In the genomic region with DNA sequence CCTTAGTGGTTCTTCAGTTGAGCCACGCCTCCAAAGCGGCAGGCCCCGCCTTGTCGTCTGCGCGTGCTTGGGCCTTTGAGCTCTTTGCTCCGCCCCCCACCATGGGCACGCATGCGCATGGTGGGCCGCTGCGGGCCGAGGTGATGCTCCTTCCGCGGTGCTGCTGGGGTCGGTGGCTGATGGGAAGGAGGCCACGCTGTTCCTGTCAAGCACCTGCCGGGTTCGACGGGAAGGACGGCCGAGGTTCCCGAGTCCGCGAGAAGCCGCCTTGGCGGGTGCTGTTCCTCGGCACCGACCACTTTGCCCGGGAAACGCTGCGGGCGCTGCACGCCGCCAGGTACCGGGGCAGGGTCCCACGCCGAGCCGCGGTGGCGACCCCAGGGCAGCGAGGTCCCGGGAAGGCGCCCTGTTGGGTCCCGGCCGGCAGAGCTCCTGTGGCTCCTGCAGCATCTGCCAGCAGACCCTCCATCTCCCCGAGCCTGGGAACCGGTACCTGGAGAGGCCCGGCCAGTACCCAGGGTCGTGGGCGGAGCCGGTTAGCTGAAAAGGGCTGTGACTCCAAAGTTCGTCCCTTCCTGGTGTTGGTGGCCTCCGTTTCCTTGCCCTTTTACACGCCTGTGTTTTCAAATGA, we compare ENCODE assay signal across 8 mouse cellular contexts. TPM values are rescaled to one million over a fixed set of nuclear protein-coding genes. Genes with fewer than 3 reads are reported as not detected.
DNase-seq lines count a peak whose midpoint lies in the region; ATAC-seq and TF ChIP-seq lines count a peak whose summit lies in the region.

A gene (plus strand): TSS at position 112 of the 631 bp plus-strand sequence.

- H3K4me1 ChIP-seq in hindbrain, embryonic 10.5 days (replicated peaks) = peaks cover 10% of the 10 kb centered on the region
- H3K4me1 ChIP-seq in lung, postnatal 0 days (ENCODE audit: insufficient read depth, low read depth, low read length) = no peaks in the 10 kb centered on the region

- no peak for TF ChIP-seq CTCF in lung, postnatal 0 days (IDR thresholded peaks at IDR 0.05)

- H3K27me3 ChIP-seq in hindbrain, embryonic 10.5 days (ENCODE audit: insufficient read depth, poor library complexity, severe bottlenecking) = no peaks in the 10 kb centered on the region
- no peaks in the 10 kb centered on the region for H3K27me3 ChIP-seq in lung, postnatal 0 days (replicated peaks; ENCODE audit: insufficient read depth, low read length)

- ATAC-seq in frontal cortex, adult (ENCODE audit: low TSS enrichment) = peak; percentile 96
- peak; percentile 94 for ATAC-seq in lung, postnatal 0 days

- H3K9me3 ChIP-seq in hindbrain, embryonic 10.5 days = no peaks in the 10 kb centered on the region
- H3K9me3 ChIP-seq in lung, postnatal 0 days (ENCODE audit: low read length) = no peaks in the 10 kb centered on the region

- no peak for TF ChIP-seq EP300 in lung, postnatal 0 days (IDR thresholded peaks at IDR 0.05)

- H3K4me2 ChIP-seq in lung, postnatal 0 days (replicated peaks; ENCODE audit: low read depth, low read length) = peak within 1 kb of the TSS; percentile 89

- H3K4me3 ChIP-seq in hindbrain, embryonic 10.5 days = peak within 1 kb of the TSS; percentile 79
- peak within 1 kb of the TSS; percentile 83 for H3K4me3 ChIP-seq in lung, postnatal 0 days (ENCODE audit: low read depth, low read length)

- H3K36me3 ChIP-seq in hindbrain, embryonic 10.5 days = peaks cover 25% of the 10 kb centered on the region
- H3K36me3 ChIP-seq in lung, postnatal 0 days (ENCODE audit: insufficient read depth, low read length) = 0 out of 2 replicates have a peak, but pooled peaks cover 2% of the 10 kb centered on the region

- under 1% methylated on average over 54 of the region's 54 CpGs for WGBS in hindbrain, embryonic 10.5 days
- WGBS in lung, postnatal 0 days = under 1% methylated on average over 54 of the region's 54 CpGs

- DNase-seq in MEL-GATA-1-ER (ENCODE audit: extremely low read depth, low read depth) = peak; percentile 69
- peak; percentile 91 for DNase-seq in cerebellum, adult 8-10 months
- peak; percentile 93 for DNase-seq in hindbrain, embryonic 10.5 days (ENCODE audit: low spot score)
- DNase-seq in layer of hippocampus, adult 9-11 months = peak; percentile 93
- DNase-seq in lung, postnatal 0 days (ENCODE audit: low spot score) = peak; percentile 94
- DNase-seq in ovary, postnatal 14 days (ENCODE audit: low spot score) = peak; percentile 90
- peak; percentile 98 for DNase-seq in thymus, postnatal 14 days

- peak within 1 kb of the TSS; percentile 89 for H3K27ac ChIP-seq in hindbrain, embryonic 10.5 days
- no peak within 1 kb of the TSS for H3K27ac ChIP-seq in lung, postnatal 0 days (ENCODE audit: low read length)

- H3K9ac ChIP-seq in lung, postnatal 0 days (replicated peaks; ENCODE audit: low read depth) = peak within 1 kb of the TSS; percentile 48

RNA-seq across cellular contexts. Expression of the gene that starts here (rescaled TPM):
- 20.5 TPM in 2 replicates for polyA plus RNA-seq in hindbrain, embryonic 10.5 days (2016; fragmentation: Nextera tagmentation; extraction: Ambion mirVana)
- polyA plus RNA-seq in lung, postnatal 0 days (2015; fragmentation: Nextera tagmentation; extraction: Ambion mirVana) = 10.2 and 11.5 TPM in 2 replicates
